Mouse (Mus musculus) heart, postnatal 0 days (tissue): Measurements from ENCODE around the gene Mecom.

ENCODE experiments used
- CTCF ChIP-seq: IDR thresholded peaks from 2 replicates; pipeline ENCODE4 v1.5.1; 2016; ENCODE audit warnings: antibody characterized with exemption, control low read depth, low read depth
- EP300 ChIP-seq: IDR thresholded peaks from 2 replicates; pipeline ENCODE4 v1.6.1; 2016; ENCODE audit warnings: antibody characterized with exemption, low read depth

GRCm38 (mm10) chr3:30157128-30157670, 390.6 kb downstream of the Mecom start:
- TF ChIP-seq CTCF (no peak), EP300 (no peak)
